Mouse (Mus musculus) spleen, adult 12 weeks (tissue): ENCODE data around the gene Prss46.
"Not testable (repeated sequence)": the region's sequence is repeated elsewhere in the genome, so short reads cannot be mapped to it uniquely, and the experiment has no call there.

Source experiments
- DNase-seq: peaks from one replicate; pipeline ENCODE4 v3.0.0; 2022; ENCODE audit warnings: low spot score

Prss46 gene

GRCm38 (mm10) chr9:110844206-110844605, at the start of gene Prss46:
Gene Prss46, plus strand, starts transcription at chr9:110844506.
- no peak for DNase-seq

DNA sequence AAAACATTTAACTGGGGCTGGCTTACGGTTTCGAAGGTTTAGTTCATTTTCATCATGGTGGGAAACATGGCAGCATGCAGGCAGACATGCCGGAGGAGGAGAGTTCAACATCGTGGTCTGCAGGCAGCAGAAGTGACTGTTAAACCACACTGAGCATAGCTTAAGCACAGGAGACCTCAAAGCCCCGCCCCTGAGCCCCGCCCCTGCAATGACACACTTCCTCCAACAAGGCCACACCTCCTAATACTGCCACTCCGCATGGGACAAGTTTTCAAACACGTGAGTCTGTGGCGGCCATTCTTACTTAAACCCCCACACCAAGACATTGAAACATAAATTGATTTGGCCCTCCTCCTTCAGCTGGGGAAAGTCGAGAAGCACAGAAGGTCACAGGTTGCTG, 47.3 kb upstream of the Prss46 start:
- no peak for DNase-seq

DNA sequence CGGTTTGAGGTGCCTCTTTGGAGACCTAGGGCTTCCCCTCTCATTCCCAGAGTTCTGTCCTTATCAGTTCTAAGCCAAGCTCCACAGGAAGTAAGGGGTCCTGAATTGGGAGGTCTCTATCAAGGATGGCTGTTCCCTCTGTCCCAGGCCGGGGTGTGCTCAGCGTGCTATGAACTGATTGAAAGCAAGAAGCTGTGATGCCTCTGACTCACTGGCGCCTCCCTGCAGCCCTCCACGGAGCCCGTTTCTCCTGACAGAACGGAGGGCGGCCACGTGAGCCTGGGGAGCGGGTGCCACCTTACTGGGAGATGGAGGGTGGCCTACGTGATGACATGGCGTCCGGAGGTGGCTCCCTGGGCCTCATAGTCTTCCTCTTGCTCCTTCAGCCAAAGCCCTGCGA, 46.4 kb upstream of the Prss46 start, which contains the start of gene Prss42:
Gene Prss42, plus strand, starts transcription at position 301 of the 400 bp plus-strand sequence.
- DNase-seq = no peak

DNA sequence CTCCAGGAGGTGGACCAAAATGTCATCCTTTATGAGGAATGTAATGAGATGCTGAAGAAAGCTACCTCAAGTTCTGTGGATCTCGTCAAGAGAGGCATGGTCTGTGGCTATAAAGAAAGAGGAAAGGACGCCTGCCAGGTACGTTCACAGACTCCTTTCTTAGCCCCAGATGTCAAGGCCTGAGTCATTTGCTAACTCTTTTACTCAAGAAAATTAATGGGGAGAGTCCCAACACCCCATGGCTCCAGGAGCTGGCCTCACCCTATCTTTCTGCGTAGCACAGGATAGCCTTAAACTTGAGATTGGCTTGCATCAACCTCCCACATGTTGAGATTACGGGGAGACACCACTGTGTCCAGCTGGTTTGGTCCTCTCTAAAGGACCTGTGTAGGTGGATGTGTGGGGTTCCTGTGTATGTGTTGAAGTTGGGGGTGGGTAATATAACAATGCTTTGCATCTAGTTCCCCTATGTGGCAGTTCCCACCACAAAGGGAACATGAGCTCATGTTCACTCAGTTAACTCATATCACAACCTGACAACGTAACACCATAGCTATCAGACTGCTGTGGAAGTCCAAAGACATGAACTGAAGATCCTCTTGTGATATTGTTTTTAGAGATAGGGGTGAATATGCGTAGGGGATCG, 43.3 kb upstream of the Prss46 start:
- no peak for DNase-seq

DNA sequence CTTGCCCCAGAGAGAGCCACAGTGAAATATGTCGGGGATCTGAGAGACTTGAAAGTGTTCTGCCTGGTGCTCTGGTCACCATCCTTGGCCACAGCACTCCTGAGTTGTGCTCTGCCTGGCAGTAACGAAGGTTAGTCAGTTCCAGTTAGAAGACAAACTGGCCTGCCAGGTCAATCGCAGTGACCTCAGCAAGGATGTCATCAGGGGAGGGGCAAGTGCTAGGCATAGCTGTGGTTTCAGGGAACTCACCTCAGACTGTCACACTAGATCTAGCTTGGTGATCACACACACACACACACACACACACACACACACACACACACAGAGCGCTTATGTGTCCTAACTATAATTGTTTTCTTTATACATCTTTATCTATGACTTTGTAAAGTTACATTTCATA, 41.0 kb upstream of the Prss46 start:
- no peak for DNase-seq

- DNase-seq = no peak
Observed at GRCm38 (mm10) chr9:110810051-110810450, 34.3 kb upstream of the Prss46 start.

- no peak for DNase-seq
Observed at GRCm38 (mm10) chr9:110813789-110814188, 30.5 kb upstream of the Prss46 start, which contains the start of gene Prss44. Gene Prss44, plus strand, starts transcription at chr9:110813994.

GRCm38 (mm10) chr9:110820546-110820945, 23.8 kb upstream of the Prss46 start:
- DNase-seq = not testable (repeated sequence)

GRCm38 (mm10) chr9:110821436-110821835, 22.9 kb upstream of the Prss46 start:
- no peak for DNase-seq

DNA sequence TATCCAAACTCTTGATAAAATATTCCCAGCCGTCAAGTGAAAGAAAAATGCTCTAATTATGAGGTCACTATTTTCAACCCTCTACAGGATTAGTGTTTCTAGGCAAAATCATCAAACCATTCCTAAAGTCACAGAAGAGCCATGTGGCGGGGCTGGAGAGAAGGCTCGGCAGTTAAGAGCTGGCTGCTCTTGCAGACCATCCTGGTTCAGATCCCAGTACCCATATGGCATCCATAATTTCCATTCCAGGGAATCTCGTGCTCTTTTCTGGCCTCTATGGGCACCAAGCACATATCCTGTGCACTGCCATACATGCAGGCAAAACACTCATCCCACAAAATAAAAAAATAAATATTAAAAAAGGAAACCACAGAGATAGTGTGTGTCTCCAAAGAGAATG, 18.9 kb upstream of the Prss46 start:
- DNase-seq = no peak

DNA sequence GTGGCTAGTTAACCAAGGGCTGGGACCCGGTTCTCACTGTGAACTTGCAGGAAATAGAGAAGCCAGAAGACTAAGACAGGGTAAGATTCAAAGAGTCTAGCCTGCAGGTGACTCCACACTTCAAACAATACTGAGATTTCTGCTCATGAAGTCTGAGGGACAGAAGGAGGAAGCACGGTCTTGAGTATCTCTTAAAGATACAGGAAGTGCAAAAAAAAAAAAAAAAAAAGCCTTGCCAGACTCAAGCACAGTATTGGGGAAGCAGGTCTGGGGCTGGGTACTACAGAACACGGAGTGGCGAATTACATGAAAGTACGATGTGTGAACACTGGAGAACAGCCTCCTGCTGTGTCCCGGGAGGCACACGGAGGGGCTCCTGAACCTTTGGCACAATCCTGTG, 18.5 kb upstream of the Prss46 start:
- DNase-seq = no peak

DNA sequence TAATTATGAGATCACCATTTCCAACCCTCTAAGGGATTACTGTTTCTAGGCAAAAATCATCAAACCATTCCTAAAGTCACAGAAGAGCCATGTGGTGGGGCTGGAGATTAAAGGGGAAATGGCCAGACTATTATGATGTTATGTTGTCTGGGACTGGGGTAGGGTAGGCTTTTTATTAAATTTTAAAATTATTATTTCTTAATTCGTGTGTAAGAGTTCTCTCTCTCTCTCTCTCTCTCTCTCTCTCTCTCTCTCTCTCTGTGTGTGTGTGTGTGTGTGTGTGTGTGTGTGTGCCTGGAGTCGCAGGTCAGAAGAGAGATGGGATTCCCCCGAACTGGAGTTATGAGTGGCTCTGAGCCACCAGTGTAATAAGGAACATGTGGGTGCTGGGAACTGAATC, 17.9 kb upstream of the Prss46 start, which contains the start of gene Prss43:
Gene Prss43, plus strand, starts transcription at position 301 of the 400 bp plus-strand sequence.
- DNase-seq = no peak

- DNase-seq = no peak
Observed at GRCm38 (mm10) chr9:110833021-110833420, 11.3 kb upstream of the Prss46 start.

- DNase-seq = no peak
Observed at GRCm38 (mm10) chr9:110834411-110834810, 9.9 kb upstream of the Prss46 start, which contains the start of gene Prss45. Gene Prss45, plus strand, starts transcription at chr9:110834588.

DNA sequence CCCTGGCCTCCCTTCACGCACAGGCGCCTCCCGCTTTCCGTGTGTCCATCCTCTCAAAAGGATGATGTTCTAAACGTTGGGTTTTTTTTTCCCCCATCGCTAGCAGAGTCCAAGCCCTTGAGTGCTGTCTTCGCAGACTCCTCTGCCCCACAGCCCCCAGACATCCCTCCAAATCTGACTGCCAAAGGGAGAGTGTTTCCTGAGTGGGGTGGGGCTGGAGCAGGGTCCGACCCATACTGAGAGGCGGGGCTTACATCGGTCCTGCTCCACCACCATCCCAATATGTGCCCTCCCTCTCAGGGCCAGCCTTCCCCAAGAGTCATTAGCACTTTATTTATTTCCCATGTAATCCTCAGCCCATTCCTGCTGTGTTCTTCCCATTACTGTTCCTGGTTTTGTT, 9.3 kb upstream of the Prss46 start:
- DNase-seq = no peak

DNA sequence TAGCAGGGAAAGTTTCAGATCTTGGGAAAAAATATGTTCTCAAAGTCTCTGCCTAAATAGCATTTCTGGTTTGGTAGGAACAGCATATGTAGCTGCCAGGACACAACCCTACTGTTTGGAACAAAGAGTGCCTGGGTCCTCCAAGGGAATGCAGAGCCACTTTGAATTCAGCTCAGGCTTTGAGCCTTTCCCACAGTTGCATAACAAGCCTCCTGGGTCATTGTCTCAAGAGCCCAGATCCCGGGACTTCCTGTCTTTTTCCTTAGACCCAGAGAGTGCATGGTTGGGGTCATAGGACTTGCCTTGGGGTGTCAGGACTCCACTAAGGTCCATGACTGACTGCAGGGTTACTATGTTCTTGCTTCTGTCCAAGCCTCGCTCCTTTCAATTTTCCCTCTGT, 8.2 kb upstream of the Prss46 start:
- DNase-seq = no peak

DNA sequence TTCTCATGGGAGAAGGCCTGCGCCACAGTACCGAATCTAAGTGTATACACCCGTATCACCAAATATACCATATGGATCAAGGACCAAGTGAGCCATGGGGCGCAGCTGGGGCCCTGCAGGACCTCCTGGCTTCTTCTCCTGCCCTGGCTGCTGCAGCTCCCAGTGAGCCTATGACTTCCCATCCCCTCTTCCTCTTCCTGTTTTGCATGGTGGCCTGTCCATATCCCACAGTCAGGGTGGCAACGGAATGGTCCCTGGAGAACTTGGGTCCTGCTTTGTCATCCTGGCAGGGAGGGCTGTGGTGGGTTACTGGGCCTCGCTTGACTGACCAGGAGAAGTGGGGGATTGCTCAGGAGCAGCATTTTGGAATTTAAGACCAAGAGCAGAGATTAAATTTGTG, 3.4 kb upstream of the Prss46 start:
- DNase-seq = no peak

DNA sequence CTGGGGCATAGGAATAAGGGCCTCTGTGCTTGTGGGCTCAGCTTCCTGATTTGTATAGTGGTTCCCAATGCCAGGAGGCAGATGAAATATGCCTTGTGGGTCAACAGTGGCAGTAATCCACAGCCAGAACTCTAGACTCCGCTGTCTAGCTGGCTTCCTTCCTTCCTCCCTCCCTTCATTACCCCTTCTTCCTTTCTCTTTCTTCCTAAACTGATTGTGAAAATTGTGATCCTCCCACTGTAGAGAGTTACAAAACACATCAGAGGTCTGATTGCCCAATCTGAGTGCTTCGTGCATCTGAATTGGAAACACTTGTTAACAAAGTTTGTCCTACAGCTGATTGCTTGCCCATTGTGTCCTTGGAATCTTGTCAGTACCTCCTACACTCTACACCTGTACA, 2.9 kb upstream of the Prss46 start:
- DNase-seq = no peak

- DNase-seq = no peak
Observed at GRCm38 (mm10) chr9:110849162-110849561, 4.9 kb downstream of the Prss46 start.

DNA sequence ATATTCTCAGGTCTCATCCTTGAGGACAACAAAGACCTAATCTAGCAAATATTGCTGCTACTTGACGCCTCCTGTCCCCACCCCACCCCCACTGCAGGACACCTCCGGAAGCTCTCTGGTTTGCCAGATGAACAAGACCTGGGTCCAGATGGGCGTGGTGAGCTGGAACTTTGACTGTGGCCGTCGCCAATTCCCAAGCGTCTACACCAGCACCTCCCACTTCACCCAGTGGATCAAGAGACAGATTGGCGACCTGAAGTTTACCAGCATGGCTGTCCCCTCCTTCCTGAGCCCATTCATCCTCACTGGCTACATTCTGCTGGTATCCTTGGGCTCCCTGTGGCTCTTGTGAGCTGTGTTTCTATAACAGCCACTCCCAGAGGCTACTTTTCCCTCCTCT, 11.6 kb downstream of the Prss46 start:
- no peak for DNase-seq

DNA sequence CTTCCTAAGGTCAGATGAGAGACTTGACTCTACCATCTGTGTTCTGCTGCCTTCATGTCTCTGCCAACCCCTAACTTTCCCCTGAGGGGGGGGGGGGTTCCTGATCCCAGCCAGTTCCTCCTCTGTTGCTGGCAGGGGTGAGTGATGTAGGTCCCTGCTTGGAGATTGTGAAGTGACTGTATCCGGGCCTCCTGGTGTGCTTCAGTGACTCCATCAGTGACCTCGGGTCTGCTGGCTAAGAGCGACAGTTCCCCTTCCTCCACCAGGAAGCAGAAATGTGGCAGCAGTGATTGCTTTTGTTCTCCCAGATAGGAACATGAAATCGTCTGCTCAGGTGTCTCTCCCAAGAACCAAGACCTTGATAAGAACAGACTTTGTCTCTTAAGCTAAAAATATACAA, 12.6 kb downstream of the Prss46 start:
- no peak for DNase-seq

- DNase-seq = no peak
Observed at GRCm38 (mm10) chr9:110857781-110858472, 13.6 kb downstream of the Prss46 start, which contains the start of gene Prss50. Gene Prss50, plus strand, starts transcription at chr9:110857967.

- DNase-seq = no peak
Observed at GRCm38 (mm10) chr9:110858523-110858922, 14.2 kb downstream of the Prss46 start.
